Mouse (Mus musculus): ENCODE measurements around the gene Gm44511. TPM values are rescaled to one million over a fixed set of nuclear protein-coding genes. Genes with fewer than 3 reads are reported as not detected.
"Not testable (repeated sequence)": the region's sequence is repeated elsewhere in the genome, so short reads cannot be mapped to it uniquely, and the experiment has no call there.

Gm44511 gene
- polyA plus RNA-seq, 1 experiment from 2014 or later, result not detected

DNA sequence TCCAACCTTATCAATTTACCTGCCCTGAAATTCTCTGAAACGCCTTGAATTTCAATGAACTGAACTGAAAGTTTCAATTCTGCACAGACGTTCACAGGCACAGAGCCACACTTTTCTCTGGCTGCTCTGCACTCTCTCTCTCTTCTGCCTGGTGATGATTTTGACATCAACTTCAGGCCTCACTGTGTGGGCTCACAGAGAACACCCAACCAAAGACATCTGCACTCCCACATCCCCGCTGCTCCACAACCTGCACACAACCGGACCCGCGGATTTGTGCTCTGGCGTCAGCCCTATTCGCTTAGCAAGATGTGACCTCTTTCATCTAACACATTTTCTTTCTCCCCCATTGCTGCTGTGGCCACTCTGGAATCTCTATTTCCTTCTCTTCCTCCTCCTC, 18.0 kb upstream of the Gm44511 start:
- Histone ChIP-seq H3K9ac (replicated peaks; ENCODE audit: low read length) (0 out of 2 replicates have a peak overlapping the region, but pooled peaks have one; percentile 18), H3K4me3 (ENCODE audit: low read depth, low read length) (peak overlapping the region; percentile 81), H3K4me1 (ENCODE audit: control insufficient read depth, insufficient read depth, low read length) (0 out of 2 replicates have a peak, but pooled peaks cover 2% of the 10 kb centered on the region), H3K9me3 (replicated peaks; ENCODE audit: control insufficient read depth, low read length) (no peaks in the 10 kb centered on the region), H3K27ac (replicated peaks; ENCODE audit: low read depth, low read length) (no peak overlapping the region), H3K36me3 (replicated peaks; ENCODE audit: control insufficient read depth, insufficient read depth, low read depth, low read length) (no peaks in the 10 kb centered on the region), H3K4me2 (ENCODE audit: low read depth, low read length) (peak overlapping the region; percentile 30; the same call in 1 of the 2 replicates), H3K27me3 (ENCODE audit: control insufficient read depth, insufficient read depth, low read length) (no peaks in the 10 kb centered on the region)
- ATAC-seq (replicated peaks; ENCODE audit: insufficient number of reproducible peaks, low FRiP score, low TSS enrichment, low read depth) (no peak), DNase-seq (ENCODE audit: low spot score) (no peak)
- 28% methylated on average over 8 of the region's 8 CpGs for WGBS

DNA sequence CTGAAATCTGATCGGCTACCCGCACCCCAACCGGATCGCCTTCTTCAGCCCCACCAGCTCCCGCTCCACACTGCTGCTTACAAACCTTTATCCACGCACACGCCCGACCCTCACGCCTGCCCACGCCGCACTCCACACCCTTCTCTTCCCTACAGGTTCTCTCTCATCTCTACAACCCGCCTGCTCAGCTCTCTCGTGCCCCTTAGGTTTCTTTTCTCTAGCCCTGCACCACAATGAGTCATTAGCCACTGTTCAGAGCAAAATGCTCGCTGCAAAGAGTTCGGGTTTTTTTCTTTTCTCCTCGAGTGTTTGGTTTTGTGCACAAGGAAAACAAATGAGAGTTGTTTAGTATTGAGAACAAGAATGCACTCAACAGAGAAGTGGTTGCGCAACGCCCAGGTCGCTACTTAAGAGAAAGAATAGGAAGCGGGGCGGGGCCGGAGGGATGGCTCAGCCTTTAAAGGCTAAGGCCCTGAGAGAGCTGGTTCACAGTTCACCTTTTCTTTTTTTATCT, 17.4 kb upstream of the Gm44511 start:
- H3K27ac ChIP-seq (replicated peaks; ENCODE audit: low read depth, low read length), result peak overlapping the region; percentile 14; the same call in 1 of the 2 replicates

DNA sequence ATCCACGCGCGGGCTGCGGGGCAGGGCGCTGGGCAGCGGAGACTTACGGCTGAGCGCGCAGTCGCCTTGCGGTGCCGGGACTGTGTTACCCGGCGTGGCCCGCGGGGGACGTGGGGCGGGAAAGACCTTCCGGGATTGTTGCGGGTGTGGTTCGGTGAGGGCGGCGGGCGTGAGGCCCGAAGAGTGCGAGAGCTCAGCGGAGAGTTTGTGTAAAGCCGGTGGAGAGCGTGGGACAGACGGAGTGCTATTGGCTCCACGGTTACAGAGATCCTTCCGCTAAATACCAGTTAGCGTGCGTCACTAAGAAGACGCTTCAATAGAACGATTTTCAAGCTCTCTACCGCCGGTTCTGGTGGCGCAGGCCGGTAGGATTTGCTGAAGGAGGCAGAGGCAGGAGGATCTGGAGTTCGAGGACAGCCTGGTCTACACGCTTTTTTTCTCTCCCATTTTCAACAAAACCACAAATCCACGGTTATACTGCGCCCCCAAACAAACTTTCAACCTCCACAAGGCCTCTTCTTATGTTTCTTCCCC, 16.9 kb upstream of the Gm44511 start:
- WGBS, result under 1% methylated on average over 44 of the region's 44 CpGs
- H3K27ac ChIP-seq (replicated peaks; ENCODE audit: low read depth, low read length), result peak overlapping the region; percentile 56
- no peaks in the 10 kb centered on the region for H3K27me3 ChIP-seq (ENCODE audit: control insufficient read depth, insufficient read depth, low read length)
- H3K9me3 ChIP-seq (replicated peaks; ENCODE audit: control insufficient read depth, low read length), result no peaks in the 10 kb centered on the region
- H3K4me3 ChIP-seq (ENCODE audit: low read depth, low read length), result peak overlapping the region; percentile 81
- no peaks in the 10 kb centered on the region for H3K36me3 ChIP-seq (replicated peaks; ENCODE audit: control insufficient read depth, insufficient read depth, low read depth, low read length)
- H3K4me2 ChIP-seq (ENCODE audit: low read depth, low read length), result peak overlapping the region; percentile 64
- DNase-seq (ENCODE audit: low spot score), result peak; percentile 96
- 0 out of 2 replicates have a peak, but pooled peaks cover 2% of the 10 kb centered on the region for H3K4me1 ChIP-seq (ENCODE audit: control insufficient read depth, insufficient read depth, low read length)
- H3K9ac ChIP-seq (replicated peaks; ENCODE audit: low read length), result peak overlapping the region; percentile 83
- peak; percentile 74 for ATAC-seq (replicated peaks; ENCODE audit: insufficient number of reproducible peaks, low FRiP score, low TSS enrichment, low read depth)

More for the DNA sequence above, 17.4 kb upstream of the Gm44511 start:
- Histone ChIP-seq H3K27me3 (ENCODE audit: control insufficient read depth, insufficient read depth, low read length) (no peaks in the 10 kb centered on the region), H3K4me2 (ENCODE audit: low read depth, low read length) (peak overlapping the region; percentile 54), H3K36me3 (replicated peaks; ENCODE audit: control insufficient read depth, insufficient read depth, low read depth, low read length) (no peaks in the 10 kb centered on the region), H3K4me3 (ENCODE audit: low read depth, low read length) (peak overlapping the region; percentile 81), H3K4me1 (ENCODE audit: control insufficient read depth, insufficient read depth, low read length) (0 out of 2 replicates have a peak, but pooled peaks cover 2% of the 10 kb centered on the region), H3K9ac (replicated peaks; ENCODE audit: low read length) (peak overlapping the region; percentile 51), H3K9me3 (replicated peaks; ENCODE audit: control insufficient read depth, low read length) (no peaks in the 10 kb centered on the region)
- under 1% methylated on average over 22 of the region's 22 CpGs for WGBS
- DNase-seq (ENCODE audit: low spot score) (peak; percentile 82), ATAC-seq (replicated peaks; ENCODE audit: insufficient number of reproducible peaks, low FRiP score, low TSS enrichment, low read depth) (peak; percentile 45)

DNA sequence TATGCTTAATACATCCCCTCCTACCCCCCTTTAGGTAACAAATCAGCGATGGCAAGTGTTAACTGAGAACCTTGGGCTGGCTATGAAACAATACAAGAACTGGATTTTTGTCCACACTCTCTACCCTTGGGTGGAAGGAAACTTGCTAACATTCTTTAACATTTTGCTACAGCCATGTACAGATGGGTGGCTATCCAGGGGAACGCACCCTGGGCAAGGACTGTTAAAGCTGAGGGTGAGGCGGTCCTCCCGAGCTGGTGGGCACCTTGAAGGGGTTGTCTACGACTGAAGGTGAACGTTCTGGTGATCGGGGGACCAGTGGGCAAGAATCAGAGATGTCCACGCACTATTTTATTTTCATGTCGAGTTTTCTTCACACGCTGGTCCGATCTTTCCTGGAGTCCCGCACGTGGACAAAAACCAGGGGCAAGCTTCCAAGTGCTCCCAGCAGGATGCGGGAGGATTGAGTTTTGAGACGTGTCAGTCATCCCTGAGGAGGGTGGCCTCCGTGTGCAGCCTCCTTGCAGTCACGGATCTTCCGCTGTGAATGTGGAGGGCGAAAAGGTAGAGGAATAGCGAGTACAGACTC, 16.3 kb upstream of the Gm44511 start:
- Histone ChIP-seq H3K27me3 (ENCODE audit: control insufficient read depth, insufficient read depth, low read length) (no peaks in the 10 kb centered on the region), H3K9me3 (replicated peaks; ENCODE audit: control insufficient read depth, low read length) (no peaks in the 10 kb centered on the region), H3K4me3 (ENCODE audit: low read depth, low read length) (peak overlapping the region; percentile 81), H3K4me2 (ENCODE audit: low read depth, low read length) (peak overlapping the region; percentile 64), H3K27ac (replicated peaks; ENCODE audit: low read depth, low read length) (peak overlapping the region; percentile 56), H3K36me3 (replicated peaks; ENCODE audit: control insufficient read depth, insufficient read depth, low read depth, low read length) (no peaks in the 10 kb centered on the region), H3K4me1 (ENCODE audit: control insufficient read depth, insufficient read depth, low read length) (0 out of 2 replicates have a peak, but pooled peaks cover 2% of the 10 kb centered on the region), H3K9ac (replicated peaks; ENCODE audit: low read length) (peak overlapping the region; percentile 83)
- peak; percentile 36 for DNase-seq (ENCODE audit: low spot score)
- WGBS, result under 1% methylated on average over 20 of the region's 20 CpGs
- ATAC-seq (replicated peaks; ENCODE audit: insufficient number of reproducible peaks, low FRiP score, low TSS enrichment, low read depth), result no peak

DNA sequence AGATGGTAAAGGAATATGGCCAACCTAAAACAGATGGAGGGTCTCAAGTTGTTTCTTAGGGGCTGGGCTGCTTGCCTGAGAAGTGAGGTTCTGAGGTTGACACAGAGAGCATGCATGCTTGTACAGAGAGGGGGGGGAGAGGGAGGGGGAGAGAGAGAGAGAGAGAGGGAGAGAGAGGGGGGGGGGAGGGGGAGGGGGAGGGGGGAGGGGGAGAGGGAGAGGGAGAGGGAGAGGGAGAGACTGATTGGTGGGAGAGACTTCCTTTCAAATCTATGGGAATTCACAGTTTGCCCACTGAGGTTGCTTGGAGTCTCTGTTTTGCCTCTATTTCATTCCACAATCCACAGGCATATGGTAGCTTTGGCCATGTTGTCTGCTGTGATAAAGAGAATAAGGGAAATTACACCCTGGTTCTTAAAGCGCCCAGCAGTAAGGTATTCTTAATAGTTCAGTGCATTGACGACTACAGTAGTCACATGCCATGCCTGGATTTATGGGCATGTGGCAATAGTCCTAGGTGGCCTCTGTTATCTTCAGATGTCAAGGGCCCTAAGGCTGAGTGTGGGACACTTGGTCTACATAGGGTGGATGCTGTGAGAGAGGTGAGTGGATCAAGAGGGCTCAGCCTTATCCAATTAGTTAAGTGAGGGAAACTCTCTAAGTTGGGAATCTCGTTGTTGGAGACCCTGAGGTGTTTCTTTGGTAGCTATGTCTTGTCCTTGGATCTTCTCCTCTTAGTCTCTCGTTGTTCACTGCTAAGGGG, 15.4 kb upstream of the Gm44511 start:
- Histone ChIP-seq H3K9me3 (replicated peaks; ENCODE audit: control insufficient read depth, low read length) (no peaks in the 10 kb centered on the region), H3K9ac (replicated peaks; ENCODE audit: low read length) (no peak overlapping the region), H3K36me3 (replicated peaks; ENCODE audit: control insufficient read depth, insufficient read depth, low read depth, low read length) (no peaks in the 10 kb centered on the region), H3K4me3 (ENCODE audit: low read depth, low read length) (no peak overlapping the region), H3K27me3 (ENCODE audit: control insufficient read depth, insufficient read depth, low read length) (no peaks in the 10 kb centered on the region), H3K4me1 (ENCODE audit: control insufficient read depth, insufficient read depth, low read length) (0 out of 2 replicates have a peak, but pooled peaks cover 2% of the 10 kb centered on the region), H3K27ac (replicated peaks; ENCODE audit: low read depth, low read length) (no peak overlapping the region), H3K4me2 (ENCODE audit: low read depth, low read length) (peak overlapping the region; percentile 64; the same call in 1 of the 2 replicates)
- 38% methylated on average over 4 of the region's 4 CpGs for WGBS
- ATAC-seq (replicated peaks; ENCODE audit: insufficient number of reproducible peaks, low FRiP score, low TSS enrichment, low read depth) (no peak), DNase-seq (ENCODE audit: low spot score) (no peak)

DNA sequence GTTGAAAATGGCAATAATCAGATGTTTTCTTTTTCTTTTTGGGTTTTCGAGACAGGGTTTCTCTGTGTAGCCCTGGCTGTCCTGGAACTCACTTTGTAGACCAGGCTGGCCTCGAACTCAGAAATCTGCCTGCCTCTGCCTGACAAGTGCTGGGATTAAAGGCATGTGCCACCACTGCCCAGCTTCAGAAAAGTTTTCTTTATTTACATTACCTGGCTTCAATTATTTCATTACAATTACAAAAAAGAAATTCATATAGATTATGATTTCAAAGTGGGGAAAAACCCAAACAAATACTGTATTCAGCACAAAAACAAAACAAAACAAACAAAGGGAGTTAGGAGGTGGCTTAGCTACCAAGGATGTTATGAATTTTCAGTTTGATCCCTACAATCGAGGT, 14.6 kb upstream of the Gm44511 start:
- H3K4me2 ChIP-seq (ENCODE audit: low read depth, low read length); DNase-seq (ENCODE audit: low spot score); H3K27ac ChIP-seq (replicated peaks; ENCODE audit: low read depth, low read length); ATAC-seq (replicated peaks; ENCODE audit: insufficient number of reproducible peaks, low FRiP score, low TSS enrichment, low read depth); H3K4me1 ChIP-seq (ENCODE audit: control insufficient read depth, insufficient read depth, low read length); H3K27me3 ChIP-seq (ENCODE audit: control insufficient read depth, insufficient read depth, low read length); H3K9ac ChIP-seq (replicated peaks; ENCODE audit: low read length); H3K9me3 ChIP-seq (replicated peaks; ENCODE audit: control insufficient read depth, low read length); H3K36me3 ChIP-seq (replicated peaks; ENCODE audit: control insufficient read depth, insufficient read depth, low read depth, low read length); H3K4me3 ChIP-seq (ENCODE audit: low read depth, low read length): not testable (repeated sequence)
- WGBS, result 78% methylated on average over 3 of the region's 3 CpGs

DNA sequence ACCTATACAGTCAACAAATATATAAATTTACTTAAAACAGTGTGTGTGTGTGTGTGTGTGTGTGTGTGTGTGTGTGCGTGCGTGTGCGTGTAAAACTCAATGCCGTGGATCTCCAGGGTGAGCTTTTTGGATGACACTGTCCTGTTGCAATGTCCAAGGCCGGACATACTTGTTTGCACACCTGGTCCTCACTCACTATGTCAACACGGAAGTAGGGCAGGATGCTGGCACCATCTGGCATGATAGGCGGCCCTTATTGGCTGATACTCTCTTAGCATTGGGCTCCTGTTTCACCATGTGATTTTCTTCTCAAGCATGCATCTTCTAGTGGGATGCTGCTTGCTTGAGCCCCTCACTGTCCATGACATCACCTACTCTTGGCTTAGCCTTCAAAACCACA, 13.8 kb upstream of the Gm44511 start:
- Histone ChIP-seq H3K27me3 (ENCODE audit: control insufficient read depth, insufficient read depth, low read length) (no peaks in the 10 kb centered on the region), H3K4me2 (ENCODE audit: low read depth, low read length) (peak overlapping the region; percentile 44; the same call in 1 of the 2 replicates), H3K4me3 (ENCODE audit: low read depth, low read length) (peak overlapping the region; percentile 66), H3K4me1 (ENCODE audit: control insufficient read depth, insufficient read depth, low read length) (0 out of 2 replicates have a peak, but pooled peaks cover 2% of the 10 kb centered on the region), H3K27ac (replicated peaks; ENCODE audit: low read depth, low read length) (no peak overlapping the region), H3K9ac (replicated peaks; ENCODE audit: low read length) (no peak overlapping the region), H3K9me3 (replicated peaks; ENCODE audit: control insufficient read depth, low read length) (no peaks in the 10 kb centered on the region), H3K36me3 (replicated peaks; ENCODE audit: control insufficient read depth, insufficient read depth, low read depth, low read length) (no peaks in the 10 kb centered on the region)
- peak; percentile 10 for DNase-seq (ENCODE audit: low spot score)
- ATAC-seq (replicated peaks; ENCODE audit: insufficient number of reproducible peaks, low FRiP score, low TSS enrichment, low read depth), result no peak
- 60% methylated on average over 7 of the region's 7 CpGs for WGBS
